Mouse (Mus musculus): ENCODE results near the gene Hemk1.

Hemk1 gene

DNA sequence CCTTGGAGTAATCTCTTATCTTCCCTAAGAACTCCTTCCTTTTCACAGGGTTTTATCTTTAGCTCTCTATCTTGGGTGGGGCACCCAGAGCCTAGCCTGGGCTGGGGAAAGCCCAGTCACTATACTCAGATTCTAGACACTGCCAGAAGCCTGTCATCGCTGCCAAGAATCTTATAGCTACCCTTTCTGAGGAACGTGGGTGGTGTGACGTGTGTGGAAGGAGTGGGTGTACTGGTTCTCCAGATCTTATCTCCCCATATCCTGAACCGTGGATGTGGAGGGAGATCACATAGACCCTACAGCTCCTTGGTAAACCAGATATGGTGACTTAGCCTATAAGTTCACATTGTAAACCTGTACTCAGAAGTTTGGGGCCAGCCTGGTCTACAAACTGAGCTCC lies 42.5 kb downstream of the Hemk1 start:
- DNase-seq (ENCODE audit: low read depth, low spot score): no peak

DNA sequence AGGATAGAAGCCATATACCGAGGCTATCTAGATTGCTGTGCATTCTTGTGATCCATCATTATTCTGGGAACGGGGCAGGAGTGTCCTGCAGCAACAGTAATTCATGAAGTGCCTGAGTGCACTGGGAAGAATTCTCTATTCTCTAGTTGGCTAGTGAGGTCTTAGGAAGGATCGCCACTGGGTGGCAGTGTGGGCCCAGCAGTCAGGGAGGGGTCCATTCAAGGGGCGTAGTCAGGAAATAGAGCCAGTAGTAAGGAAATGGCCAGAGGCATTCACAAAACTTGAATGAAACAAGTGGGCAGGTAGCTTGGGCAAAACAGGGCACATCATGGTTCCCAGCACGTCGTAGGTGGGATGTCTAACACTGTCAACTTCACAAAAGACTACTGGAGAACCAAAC lies 43.9 kb downstream of the Hemk1 start:
- DNase-seq (ENCODE audit: low read depth, low spot score): no peak

DNA sequence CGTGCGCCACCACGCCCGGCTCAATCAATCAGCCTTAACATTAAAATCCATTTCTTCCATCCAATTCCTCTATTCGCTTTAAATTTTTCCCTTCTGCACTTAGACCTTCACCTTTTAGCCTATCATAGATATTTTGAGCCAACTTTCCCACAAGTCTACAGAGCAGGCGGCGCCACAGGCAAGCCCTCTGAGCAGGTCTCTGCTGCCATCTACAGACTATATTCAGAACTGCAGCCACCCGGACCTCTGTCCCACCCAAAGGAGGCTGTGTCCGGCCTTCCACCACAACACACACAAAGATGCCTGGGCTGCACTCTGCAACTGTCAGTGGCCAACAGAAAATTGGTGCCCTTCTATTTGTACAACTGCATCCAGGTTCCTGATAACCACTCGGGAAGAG lies 47.3 kb downstream of the Hemk1 start:
- DNase-seq (ENCODE audit: low read depth, low spot score): no peak

DNA sequence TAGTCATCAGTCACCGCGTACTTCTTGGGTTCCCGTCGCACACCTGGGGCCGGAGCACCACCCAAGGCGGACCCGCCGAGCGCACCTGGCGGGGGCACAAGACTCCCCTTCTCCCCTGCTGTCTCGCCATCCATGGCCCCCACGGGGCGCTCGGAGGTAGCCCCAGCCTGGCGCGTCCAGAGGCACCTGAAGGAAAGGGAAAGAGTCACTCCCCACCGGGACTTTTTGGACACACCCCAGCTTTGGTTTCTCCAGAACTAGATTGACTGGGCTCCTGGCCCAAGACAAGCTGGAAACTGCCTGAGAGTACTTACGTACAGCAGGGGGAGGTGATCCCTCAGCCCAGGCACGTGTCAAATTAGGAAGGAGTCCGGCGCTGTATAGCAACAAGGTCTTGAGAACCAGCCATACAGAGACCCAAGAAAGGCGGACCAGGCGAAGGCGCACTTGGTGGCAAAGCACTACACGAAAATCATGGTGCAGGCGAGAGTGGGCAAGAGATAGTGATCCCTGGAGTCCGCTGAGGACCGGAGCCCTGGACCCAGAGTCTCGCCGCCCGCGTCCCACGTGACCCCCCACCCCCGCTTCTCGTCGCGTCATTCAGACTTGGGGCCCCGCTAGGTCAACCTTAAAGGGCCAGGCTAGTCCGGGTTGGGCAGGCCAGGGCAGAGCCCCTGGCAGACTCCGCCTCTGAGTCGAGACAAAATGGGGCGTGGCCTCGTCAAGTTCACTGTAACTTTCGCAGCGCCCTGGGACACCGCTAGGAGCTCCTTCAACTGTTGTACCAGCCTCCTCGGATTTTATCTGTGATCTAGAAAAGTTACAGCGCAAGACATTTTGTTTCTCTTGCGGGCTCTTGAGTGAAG lies 48.7 kb downstream of the Hemk1 start, which contains the start of gene Mapkapk3:
TSS of gene Mapkapk3 (minus strand) at position 667 of the 866 bp plus-strand sequence.
- DNase-seq (ENCODE audit: low read depth, low spot score): no peak

GRCm38 (mm10) chr9:107288711-107289110 lies 49.4 kb downstream of the Hemk1 start:
- no peak for DNase-seq (ENCODE audit: low read depth, low spot score)

DNA sequence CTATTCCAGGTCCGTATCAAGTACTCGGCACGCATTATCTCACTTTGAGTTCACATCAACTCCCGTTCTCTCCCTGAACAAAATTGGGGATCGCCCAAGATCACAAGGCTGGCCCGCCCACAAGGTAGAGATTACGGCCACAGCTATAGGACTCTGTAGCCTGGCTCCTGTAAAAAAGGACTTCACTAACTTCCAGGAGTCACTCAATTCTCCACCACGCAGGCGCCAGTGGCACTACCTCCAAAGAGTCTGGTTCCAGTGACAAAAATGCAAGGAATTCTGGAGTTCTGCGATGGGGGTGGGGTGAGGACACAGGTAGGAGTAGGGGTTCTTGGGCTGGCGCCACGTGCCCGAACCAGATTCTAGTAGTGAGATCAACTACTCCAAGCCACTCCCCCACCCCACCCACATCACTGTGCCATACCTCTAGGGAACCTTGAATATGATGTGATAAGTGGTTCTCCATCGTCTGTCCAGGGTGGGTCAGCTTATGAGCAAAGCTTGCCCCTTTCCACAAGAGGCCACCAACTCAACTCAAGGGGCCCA lies 50.0 kb downstream of the Hemk1 start:
- DNase-seq (ENCODE audit: low read depth, low spot score): no peak

DNA sequence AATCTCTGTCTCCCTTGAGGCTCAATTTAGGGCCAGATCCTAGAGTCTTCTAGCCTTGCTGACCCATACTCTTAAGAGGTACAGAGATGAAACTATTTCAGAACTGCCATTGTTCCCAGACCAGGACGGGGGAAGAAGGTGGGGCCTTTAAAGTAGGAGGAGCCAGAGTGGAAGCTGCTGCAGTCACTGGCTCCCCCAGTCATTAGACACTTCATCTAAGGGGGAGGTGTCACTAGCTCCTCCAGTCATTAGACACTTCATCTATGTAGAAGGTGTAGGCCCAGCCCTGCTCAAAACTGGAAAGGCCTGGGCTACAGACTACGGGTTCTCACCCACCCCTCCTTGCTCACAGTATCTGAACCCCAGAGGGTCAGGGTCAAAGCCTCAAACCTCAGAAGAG lies 50.9 kb downstream of the Hemk1 start:
- no peak for DNase-seq (ENCODE audit: low read depth, low spot score)

DNA sequence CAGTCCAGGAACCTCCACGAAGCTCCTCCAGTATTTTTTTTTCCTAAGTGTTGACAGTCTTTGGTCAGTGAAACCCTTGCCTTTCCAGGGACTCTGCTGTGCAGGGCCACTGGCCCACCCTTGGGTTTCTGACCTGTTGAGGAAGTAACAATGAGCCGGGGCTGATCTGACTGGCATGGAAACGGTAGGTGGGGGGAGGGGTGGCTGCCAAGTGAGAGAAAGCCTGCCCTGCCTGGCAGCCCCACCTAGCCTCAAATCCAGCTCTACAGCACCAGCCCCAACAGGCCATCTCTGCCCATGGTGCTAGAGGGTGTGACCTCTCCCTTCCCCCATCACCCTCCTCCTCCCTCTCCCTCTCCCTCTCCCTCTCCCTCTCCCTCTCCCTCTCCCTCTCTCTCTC lies 53.1 kb downstream of the Hemk1 start:
- DNase-seq (ENCODE audit: low read depth, low spot score): no peak

DNA sequence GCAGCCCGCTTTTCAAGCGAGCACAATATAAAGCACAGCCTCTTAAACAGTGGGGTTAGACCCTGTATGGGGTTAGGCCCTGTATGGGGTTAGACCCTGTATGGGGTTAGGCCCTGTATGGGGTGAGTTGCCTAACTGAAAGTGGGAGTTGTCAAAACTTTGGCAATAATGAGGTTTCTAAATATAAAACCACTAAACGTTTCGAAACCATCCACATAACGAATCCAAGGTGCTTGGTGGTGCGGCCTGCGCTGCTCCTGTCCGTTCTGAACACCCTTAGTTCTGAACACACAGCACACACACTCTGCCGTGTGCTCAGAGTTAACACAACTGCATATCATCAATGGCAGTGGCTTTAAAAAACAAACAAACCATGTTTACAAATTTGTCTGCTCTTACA lies 55.2 kb downstream of the Hemk1 start:
- DNase-seq (ENCODE audit: low read depth, low spot score): no peak

DNA sequence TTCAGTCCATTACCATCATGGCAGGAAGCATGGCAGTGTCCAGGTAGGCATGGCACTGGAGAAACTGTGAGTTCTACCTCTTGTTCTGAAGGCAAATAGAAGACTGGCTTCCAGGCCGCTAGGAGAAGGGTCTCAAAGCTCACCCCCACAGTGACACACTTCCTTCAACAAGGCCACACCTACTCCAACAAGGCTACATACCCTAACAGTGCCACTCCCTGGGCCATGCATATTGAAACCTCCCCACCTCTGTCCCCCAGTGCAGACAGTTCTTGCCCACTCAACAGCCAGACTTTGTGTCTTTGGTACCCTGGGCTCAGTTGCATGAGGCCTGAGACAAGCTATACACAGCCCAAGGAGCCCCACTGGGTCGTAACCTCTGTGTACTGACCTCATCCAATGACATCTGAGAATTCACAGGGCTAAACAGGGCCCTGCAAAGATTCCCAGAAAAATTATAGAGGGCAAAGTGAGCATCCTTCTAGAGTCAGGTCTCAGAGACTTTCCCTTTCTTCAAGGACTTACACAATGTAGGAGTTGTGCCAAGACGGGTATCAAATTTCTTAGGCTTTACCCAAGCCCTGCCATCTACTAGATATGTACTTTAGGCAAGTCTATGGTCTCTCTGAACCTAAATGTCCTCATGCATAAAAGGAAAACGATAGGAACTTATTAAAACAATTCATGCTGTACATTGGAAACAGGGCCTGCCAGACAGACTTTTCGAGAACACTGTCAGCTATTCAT lies 56.7 kb downstream of the Hemk1 start:
- DNase-seq (ENCODE audit: low read depth, low spot score): no peak

DNA sequence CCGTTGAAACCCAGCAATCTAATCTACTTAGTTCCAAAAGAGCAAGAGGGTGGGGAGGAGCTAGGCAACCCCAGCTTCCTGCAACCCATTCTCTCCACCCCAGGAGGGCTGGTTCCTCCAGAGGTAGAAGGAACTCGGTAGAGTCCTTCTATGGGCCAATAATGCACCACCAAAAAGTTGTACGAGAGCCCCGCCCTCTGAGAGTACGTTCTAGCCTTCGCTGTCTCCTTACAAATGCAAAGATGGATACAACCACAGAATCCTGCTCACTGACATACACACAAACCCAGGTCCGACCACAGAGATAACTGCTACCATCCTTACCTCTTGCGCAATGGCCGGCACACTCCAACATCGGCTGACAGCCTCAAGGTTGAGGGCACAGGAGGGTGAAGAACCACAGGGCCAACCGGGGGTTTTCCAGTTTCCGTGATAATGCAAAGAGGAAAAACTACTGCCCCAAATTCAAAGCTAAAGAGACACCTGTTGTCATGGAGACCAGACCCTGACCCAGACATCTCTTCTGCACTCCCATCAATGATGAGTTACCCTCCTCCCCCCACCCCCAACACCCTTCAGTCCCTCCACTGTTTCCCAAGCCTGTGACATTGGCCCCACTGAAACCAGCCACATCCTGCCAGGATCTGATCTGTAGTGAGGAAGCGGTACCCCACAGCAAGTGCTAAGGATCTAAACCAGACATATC lies 57.7 kb downstream of the Hemk1 start:
- DNase-seq (ENCODE audit: low read depth, low spot score): no peak

GRCm38 (mm10) chr9:107279378-107280321 lies 58.5 kb downstream of the Hemk1 start:
- DNase-seq (ENCODE audit: low read depth, low spot score): no peak

DNA sequence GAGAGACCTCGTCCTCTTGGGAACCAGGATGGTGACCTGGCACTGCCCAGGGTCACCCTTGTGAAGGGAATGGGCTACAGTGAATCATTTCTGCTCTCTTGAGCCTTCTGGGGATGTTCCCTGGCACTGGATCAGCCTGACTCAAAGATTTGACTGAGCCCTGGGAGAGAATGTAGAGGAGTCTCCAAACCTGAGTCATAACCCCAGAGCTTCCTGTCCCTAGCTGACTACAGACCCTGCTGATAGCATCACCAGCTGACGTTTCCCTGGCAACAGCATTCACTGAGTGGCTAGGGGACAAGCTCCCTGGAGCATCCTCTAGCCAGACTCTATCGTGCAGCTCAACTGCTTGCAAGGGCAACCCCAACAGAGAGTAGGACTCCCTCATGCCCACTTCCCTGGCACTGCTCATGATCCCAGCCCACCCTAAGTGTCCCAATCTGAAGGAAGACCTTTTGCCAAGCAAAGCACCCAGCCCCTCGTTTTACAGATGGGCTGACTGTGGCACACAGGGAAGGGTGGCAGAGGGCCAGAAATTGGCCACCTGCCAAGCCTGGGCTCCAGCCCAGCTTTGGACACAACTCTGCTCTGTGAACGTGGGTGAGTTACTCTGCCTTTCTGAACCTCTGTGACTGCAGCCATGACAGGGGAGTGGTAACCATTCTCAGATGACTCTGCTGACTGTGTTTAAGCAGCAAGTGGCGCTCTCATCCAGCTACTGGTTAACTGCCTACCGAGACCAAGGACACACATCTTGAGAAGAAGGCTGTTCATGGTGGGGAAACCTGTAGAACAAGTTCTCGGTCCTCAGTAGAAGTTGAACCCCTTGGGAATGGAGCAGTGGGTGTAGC lies 59.4 kb downstream of the Hemk1 start:
- no peak for DNase-seq (ENCODE audit: low read depth, low spot score)

DNA sequence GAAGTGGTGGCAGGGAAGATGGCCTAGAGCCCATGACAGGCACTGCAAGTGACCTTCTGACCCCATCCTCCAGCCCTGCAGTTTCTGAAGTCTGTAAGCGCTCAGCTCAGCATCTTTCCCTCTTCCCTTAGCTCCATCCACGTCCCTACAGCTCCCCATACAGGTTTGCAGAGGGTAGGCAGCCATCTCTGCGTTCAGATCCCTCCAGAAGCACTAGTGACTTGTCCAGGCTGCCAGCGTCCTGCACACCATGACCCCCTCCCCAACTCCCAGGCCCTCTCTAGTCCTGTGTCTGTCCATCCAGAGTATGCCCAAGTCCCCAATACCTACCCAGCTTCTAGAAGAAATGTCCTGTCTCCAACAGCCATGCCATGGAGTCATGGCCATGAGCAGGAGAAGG lies 60.0 kb downstream of the Hemk1 start:
- DNase-seq (ENCODE audit: low read depth, low spot score): no peak

DNA sequence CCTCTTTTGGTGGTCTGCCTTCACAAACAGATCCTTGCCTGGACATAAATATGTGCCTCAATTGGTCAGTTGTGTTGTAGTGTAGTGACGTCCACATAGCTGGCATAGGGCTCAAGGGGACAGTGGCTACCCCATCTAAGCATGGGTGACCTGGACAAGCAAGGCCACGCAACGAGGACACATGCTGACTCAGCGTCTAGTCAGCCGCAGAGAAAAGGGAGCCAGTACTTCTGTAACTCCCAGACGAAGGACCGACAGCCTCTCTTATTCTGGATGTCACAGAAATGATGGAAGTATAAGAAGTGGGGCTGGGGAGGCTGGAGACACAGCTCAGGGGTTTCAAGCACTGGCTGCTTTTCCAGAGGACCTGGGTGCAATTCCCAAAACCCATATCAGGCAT lies 60.5 kb downstream of the Hemk1 start:
- no peak for DNase-seq (ENCODE audit: low read depth, low spot score)

All from brain, embryonic 18.5 days (tissue).